Mouse (Mus musculus) fat pad, adult 2 months (tissue): Measurements from ENCODE around the gene Flywch1.

ENCODE experiments used
- DNase-seq: peaks from one replicate; pipeline ENCODE4 v3.0.0-alpha.2; 2011; ENCODE audit warnings: low read depth, low spot score; ENCODE audit errors: extremely low read depth

Gene Flywch1

DNA sequence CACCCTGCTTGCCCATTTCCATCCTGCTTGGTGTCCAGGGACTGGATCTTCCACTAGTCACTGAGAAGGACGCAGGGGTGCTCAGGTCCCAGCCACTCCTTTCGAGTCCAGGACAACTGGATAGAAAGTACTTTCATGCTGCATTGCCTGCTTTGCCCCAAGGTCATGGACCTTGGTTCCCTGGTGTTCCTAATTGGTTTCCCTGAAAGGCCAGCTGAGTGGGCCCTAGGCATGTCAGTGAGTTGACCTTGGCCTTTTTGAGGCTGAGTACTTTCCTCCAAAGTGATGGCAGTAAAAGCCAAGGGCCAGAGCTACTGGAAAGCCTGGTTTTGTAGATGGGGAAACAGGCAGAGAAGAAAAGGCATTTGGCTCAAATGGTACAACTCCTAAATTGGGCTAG is 49.5 kb downstream of the Flywch1 start:
- no peak for DNase-seq

- no peak for DNase-seq
Measured at GRCm38 (mm10) chr17:23719455-23719854, 51.9 kb downstream of the Flywch1 start.

GRCm38 (mm10) chr17:23717003-23717402 is 54.4 kb downstream of the Flywch1 start:
- DNase-seq = no peak

GRCm38 (mm10) chr17:23706212-23706611 is 65.2 kb downstream of the Flywch1 start:
- no peak for DNase-seq

DNA sequence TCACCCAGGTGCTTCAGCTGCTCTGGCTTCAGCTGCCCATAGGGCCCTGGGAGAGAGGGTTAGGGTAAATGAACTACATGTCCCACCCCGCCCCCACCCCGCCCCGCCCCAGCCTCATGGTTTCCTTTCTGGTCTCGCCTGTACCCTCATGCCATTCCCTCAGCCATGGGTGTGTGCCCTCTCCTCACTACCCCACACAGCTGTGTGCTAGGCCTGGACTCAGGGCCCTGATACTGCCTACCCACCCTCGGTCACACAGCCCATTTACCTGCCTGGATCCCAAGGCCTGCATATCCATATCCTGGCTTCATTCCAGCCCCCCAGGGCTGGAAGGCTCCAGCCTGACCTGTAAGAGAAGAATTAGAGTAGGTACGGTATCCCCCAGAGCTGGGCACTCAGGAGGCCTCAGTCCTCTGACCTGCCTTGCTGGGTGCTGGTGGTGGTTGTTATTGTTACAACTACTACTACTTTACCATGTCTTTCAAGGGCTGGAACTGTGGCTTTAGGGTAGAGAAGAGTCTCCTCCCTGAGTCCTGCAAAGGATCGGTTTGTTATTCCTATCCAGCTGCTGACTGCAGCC is 65.8 kb downstream of the Flywch1 start:
- DNase-seq = no peak

GRCm38 (mm10) chr17:23704741-23705140 is 66.7 kb downstream of the Flywch1 start:
- DNase-seq = no peak

GRCm38 (mm10) chr17:23703301-23703700 is 68.1 kb downstream of the Flywch1 start:
- DNase-seq = no peak
